Mouse (Mus musculus) G1E (cell line): ENCODE measurements around the gene Jmjd4. TPM values are rescaled to one million over a fixed set of nuclear protein-coding genes. Genes with fewer than 3 reads are reported as not detected.
A peak's percentile ranks its signal among the peaks of the same experiment; 100 is the strongest.

ENCODE experiments used
- ATAC-seq: 2 replicates; pipeline ENCODE4 v1.8.0; 2016; ENCODE audit warnings: mild to moderate bottlenecking; ENCODE audit not compliant: insufficient number of reproducible peaks, poor library complexity, low FRiP score, severe bottlenecking; ENCODE audit errors: extremely low read depth
- DNase-seq: peaks from one replicate; pipeline ENCODE4 v3.0.0; 2012; ENCODE audit warnings: low spot score
- H3K27me3 ChIP-seq: 2 replicates; pipeline ENCODE4 v1.6.1; 2012; ENCODE audit warnings: mild to moderate bottlenecking, low read length, inconsistent platforms; ENCODE audit not compliant: insufficient read depth
- H3K36me3 ChIP-seq: replicated peaks from 2 replicates; pipeline ENCODE3; 2012; ENCODE audit warnings: mild to moderate bottlenecking, inconsistent platforms
- H3K4me1 ChIP-seq: 2 replicates; pipeline ENCODE4 v1.6.1; 2012; ENCODE audit warnings: low read depth, low read length, inconsistent platforms, mixed read lengths; ENCODE audit not compliant: insufficient read depth
- H3K4me3 ChIP-seq: 2 replicates; pipeline ENCODE4 v1.5.1; 2012; ENCODE audit warnings: low read depth, mild to moderate bottlenecking, inconsistent platforms, low read length, moderate library complexity, mixed read lengths
- H3K9me3 ChIP-seq: replicated peaks from 2 replicates; pipeline ENCODE4 v1.6.1; 2012; ENCODE audit warnings: inconsistent platforms
- CTCF ChIP-seq: IDR thresholded peaks from 2 replicates; pipeline ENCODE4 v1.5.1; 2012; ENCODE audit warnings: low read depth, low read length, inconsistent platforms, mixed read lengths
- GATA1 ChIP-seq: IDR thresholded peaks from 2 replicates; pipeline ENCODE4 v1.6.1; 2012; ENCODE audit warnings: borderline replicate concordance, low read length, inconsistent platforms, mixed read lengths
- GATA2 ChIP-seq: IDR thresholded peaks from 2 replicates; pipeline ENCODE4 v1.6.1; 2012; ENCODE audit warnings: low read depth, low read length, inconsistent platforms, borderline replicate concordance
- POLR2AphosphoS5 ChIP-seq: IDR thresholded peaks from 2 replicates; pipeline ENCODE4 v1.6.1; 2012; ENCODE audit warnings: low read depth, low read length, inconsistent platforms; ENCODE audit not compliant: insufficient replicate concordance
- TAL1 ChIP-seq: conservative IDR thresholded peaks from 2 replicates; pipeline ENCODE4 v1.6.1; 2012; ENCODE audit warnings: low read depth, low read length, inconsistent platforms, mixed read lengths
- polyA plus RNA-seq: library from polyadenylated mRNA; stranded (reverse); fragments of >175 nt; gene quantifications from 2 replicates; pipeline ENCODE4 v1.2.3, GENCODE M21; 2012
- total RNA-seq, 2 experiments: library from RNA; stranded (forward) in 1 of 2; stranded (reverse) in 1 of 2; fragments of 200-1000 nt in 1 of 2; fragments of >200 nt in 1 of 2; fragmentation: Nextera tagmentation in 1 of 2; gene quantifications; 2 replicates each; pipeline ENCODE4 v1.2.3; 2014 to 2017

Gene Jmjd4
- total and polyA plus RNA-seq, 3 experiments: 7.4 to 12.9 (median 11.7) TPM

- H3K27me3 ChIP-seq: 0 out of 2 replicates have a peak, but pooled peaks cover 4% of the 10 kb centered on the region
- TF ChIP-seq TAL1: no peak
- no peak for TF ChIP-seq GATA1
- TF ChIP-seq POLR2AphosphoS5: no peak
- no peak for TF ChIP-seq GATA2
- TF ChIP-seq CTCF: no peak
- H3K36me3 ChIP-seq: peaks cover 67% of the 10 kb centered on the region
- no peaks in the 10 kb centered on the region for H3K4me1 ChIP-seq
- DNase-seq (no peak), ATAC-seq (no peak)
- H3K9me3 ChIP-seq: no peaks in the 10 kb centered on the region
- no peak overlapping the region for H3K4me3 ChIP-seq
Measured at GRCm38 (mm10) chr11:59486222-59486621, 36.4 kb downstream of the Jmjd4 start.

GRCm38 (mm10) chr11:59496672-59497310, 46.9 kb downstream of the Jmjd4 start:
- no peak for TF ChIP-seq POLR2AphosphoS5
- H3K4me3 ChIP-seq: no peak overlapping the region
- DNase-seq: no peak
- no peak for ATAC-seq
- H3K9me3 ChIP-seq: peaks cover 3% of the 10 kb centered on the region
- H3K27me3 ChIP-seq: no peaks in the 10 kb centered on the region
- H3K4me1 ChIP-seq: no peaks in the 10 kb centered on the region; the same call in 1 of the 2 replicates
- H3K36me3 ChIP-seq: peaks cover 100% of the 10 kb centered on the region

DNA sequence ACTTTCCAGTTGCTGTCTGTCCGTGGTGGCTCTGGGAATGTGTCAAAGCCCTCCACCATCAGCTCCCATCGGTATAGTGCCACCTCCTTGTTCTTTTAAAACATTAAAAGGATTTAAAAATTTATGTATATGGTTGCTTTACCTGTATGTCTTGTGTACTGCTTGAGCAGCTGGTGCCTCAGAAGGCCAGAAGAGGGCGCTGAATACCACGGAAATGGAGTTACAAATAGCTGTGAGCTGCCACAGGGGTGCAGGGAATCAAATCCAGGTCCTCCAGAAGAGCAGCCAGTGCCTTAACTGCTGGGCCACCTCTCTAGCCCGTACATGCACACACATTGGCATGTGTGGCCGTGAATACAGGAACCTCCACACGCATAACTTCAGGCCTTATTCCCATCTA, 47.9 kb downstream of the Jmjd4 start:
- TF ChIP-seq CTCF: no peak
- TF ChIP-seq GATA2: no peak
- no peak overlapping the region for H3K4me3 ChIP-seq
- ATAC-seq: no peak
- no peaks in the 10 kb centered on the region for H3K27me3 ChIP-seq
- H3K4me1 ChIP-seq: peaks cover 6% of the 10 kb centered on the region
- no peak for DNase-seq
- peaks cover 3% of the 10 kb centered on the region for H3K9me3 ChIP-seq
- peaks cover 100% of the 10 kb centered on the region for H3K36me3 ChIP-seq

DNA sequence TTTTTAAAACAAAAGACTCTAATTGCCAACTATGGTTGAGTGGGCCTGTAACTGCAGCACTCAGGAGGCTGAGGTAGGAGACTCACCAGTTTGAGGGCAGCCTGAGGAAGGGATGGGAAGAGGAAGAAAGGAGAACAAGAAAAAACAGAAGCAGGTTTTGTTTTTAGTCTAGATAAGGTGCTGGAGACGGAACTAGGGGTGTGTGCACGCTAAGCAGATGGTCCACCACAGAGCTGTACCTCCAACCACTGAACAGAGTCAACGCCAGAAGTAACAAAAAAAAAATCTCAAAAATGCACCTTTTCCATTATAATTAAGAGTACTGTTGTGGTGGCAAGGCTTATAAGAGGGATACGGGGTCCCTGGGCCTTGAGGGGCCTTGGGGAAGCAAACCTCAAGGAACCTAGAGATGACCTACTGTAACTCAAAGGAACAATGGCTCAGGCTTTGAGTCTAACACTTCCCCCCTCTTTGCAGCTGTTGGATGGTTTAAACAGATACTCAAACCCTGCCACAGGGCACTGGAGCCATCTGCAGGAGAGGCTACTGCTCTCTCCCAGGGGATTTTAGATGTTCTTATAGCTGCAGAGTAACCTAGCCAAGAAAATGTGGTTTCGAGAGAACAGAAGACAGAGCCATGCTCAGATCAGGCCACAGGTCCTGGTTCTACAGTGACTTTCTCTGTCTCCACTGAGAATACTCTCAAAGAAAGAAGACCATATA, 52.3 kb downstream of the Jmjd4 start:
- H3K4me3 ChIP-seq: no peak overlapping the region
- TF ChIP-seq GATA1 (no peak), GATA2 (no peak), CTCF (no peak), POLR2AphosphoS5 (no peak), TAL1 (no peak)
- peaks cover 3% of the 10 kb centered on the region for H3K9me3 ChIP-seq
- peaks cover 30% of the 10 kb centered on the region for H3K4me1 ChIP-seq
- no peak for ATAC-seq
- no peaks in the 10 kb centered on the region for H3K27me3 ChIP-seq
- H3K36me3 ChIP-seq: peaks cover 86% of the 10 kb centered on the region
- DNase-seq: no peak

DNA sequence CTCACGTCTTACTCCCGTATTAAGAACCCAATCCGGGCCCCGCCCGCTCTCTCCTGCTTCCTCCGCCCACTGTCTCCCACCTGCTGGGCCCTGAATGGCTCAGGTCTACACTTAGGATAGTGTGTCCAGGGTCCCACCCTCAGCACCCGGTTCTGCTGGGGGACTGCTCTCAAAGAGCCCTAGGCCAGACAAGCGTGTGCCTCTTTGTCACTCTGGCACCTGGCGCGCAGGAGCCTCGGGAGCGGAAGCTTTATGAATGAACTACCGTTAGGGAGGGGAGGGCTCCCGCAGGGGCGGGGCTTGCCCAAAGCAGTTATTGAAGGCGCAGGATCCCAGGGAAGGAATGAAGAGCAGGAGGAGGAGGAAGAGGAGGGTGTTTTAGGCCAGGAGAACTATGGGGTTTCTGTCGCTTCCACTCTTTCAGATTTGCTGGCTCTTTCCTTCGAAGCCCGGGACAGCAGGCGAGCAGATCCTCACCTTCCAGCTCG, 55.5 kb downstream of the Jmjd4 start:
- ATAC-seq: peak; percentile 77
- H3K27me3 ChIP-seq: no peaks in the 10 kb centered on the region
- peaks cover 39% of the 10 kb centered on the region for H3K4me1 ChIP-seq
- H3K4me3 ChIP-seq: peak overlapping the region; percentile 86
- TF ChIP-seq GATA2 (no peak), TAL1 (no peak), CTCF (no peak), POLR2AphosphoS5 (no peak), GATA1 (no peak)
- DNase-seq: peak; percentile 84
- no peaks in the 10 kb centered on the region for H3K9me3 ChIP-seq
- H3K36me3 ChIP-seq: peaks cover 83% of the 10 kb centered on the region

DNA sequence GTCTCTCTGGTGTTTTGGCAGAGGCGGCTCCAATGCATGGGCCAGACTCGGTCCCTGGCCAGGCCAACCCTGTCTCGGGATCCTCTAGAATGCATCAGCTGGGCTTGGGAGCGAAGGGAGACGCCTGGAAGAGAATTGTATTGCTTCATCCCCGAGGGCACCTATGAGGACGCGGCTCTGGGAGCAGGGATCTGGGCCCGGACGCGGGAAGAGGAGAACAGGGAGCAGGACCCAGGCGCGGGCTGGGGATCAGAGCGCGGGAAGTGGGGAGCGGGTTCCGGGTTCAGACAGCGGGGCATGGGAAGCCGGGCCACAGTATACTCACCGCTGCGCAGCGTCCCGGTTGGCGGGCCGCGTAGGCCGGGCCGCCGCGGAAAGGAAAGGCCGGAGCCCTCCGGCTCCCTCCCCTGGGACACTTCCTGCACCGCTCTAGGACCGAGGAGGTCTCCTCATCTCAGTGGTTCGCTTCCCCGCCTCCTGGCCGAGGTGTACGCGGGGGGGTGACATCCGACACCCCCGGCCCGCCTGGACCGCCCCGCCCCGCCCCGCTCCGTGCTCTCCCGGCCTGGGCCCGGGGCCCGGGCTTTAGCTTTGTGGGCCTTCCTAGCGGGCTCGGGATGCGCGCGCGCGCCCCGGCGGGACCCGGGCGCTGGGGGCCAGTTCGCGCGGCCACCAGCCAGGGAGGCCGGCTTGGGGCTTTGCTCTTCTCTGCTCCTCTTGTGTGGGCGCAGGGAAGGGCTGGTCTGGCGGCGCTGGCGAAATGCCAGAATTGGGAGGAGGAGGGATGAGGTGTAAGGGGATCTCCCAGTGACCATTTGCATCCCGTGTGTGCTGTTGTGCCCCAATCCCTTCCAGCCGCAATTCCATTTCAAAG, 56.2 kb downstream of the Jmjd4 start:
- peaks cover 83% of the 10 kb centered on the region for H3K36me3 ChIP-seq
- peak; percentile 55 for ATAC-seq

More for the DNA sequence above, 56.2 kb downstream of the Jmjd4 start:
- Histone ChIP-seq H3K4me3 (peak overlapping the region; percentile 86), H3K27me3 (no peaks in the 10 kb centered on the region), H3K4me1 (peaks cover 39% of the 10 kb centered on the region), H3K9me3 (no peaks in the 10 kb centered on the region)
- TF ChIP-seq GATA2 (no peak), GATA1 (no peak), POLR2AphosphoS5 (no peak), TAL1 (no peak), CTCF (no peak)
- peak; percentile 84 for DNase-seq
